In the genomic region with DNA sequence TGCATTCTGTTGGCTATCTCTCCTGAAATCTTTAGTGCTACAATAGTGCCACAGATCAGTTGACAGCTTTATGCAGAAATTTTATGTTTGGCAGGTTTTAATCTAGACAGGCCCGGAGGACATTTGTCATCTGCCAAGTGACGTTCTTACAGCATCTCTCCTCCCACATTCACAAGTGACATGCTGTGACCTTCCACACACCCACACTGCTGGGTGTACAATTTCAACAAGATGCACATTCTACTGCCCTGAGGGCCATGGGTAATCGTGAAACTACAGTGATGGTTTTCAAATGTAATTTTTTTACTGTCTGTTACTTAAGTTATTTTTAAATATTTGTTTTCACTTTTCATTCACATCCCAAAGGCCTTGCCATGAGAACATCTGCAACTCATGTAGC, we compare ENCODE assay signal across 19 mouse cellular contexts.
A peak's percentile ranks its signal among the peaks of the same experiment; 100 is the strongest.
DNase-seq lines count a peak whose midpoint lies in the region; ATAC-seq and TF ChIP-seq lines count a peak whose summit lies in the region.
"Had no signal": no experiment of that assay in that cellular context is flagged by ENCODE, and none has a peak within 500 bp of the region (broad histone marks: within the 10 kb centered on the region; RNA-seq: fewer than 3 reads in every experiment).

No protein-coding gene starts in this region.

- no peak overlapping the region for H3K4me2 ChIP-seq in kidney, embryonic 15.5 days
- H3K4me2 ChIP-seq in embryonic facial prominence, embryonic 14.5 days (ENCODE audit: low read depth, low read length): no peak overlapping the region
- H3K4me2 ChIP-seq: heart, embryonic 13.5 days; limb, embryonic 15.5 days had no signal

- no peaks in the 10 kb centered on the region for H3K9me3 ChIP-seq in kidney, embryonic 15.5 days (replicated peaks)
- no peaks in the 10 kb centered on the region for H3K9me3 ChIP-seq in embryonic facial prominence, embryonic 14.5 days (ENCODE audit: control insufficient read depth, low read length)
- H3K9me3 ChIP-seq: heart, embryonic 13.5 days; limb, embryonic 15.5 days; megakaryocyte, embryonic 14.5 days had no signal

- 18% methylated on average over 3 of the region's 3 CpGs for WGBS in kidney, embryonic 15.5 days
- WGBS in embryonic facial prominence, embryonic 14.5 days: 26% methylated on average over 3 of the region's 3 CpGs

- no peak overlapping the region for H3K9ac ChIP-seq in kidney, embryonic 15.5 days
- no peak overlapping the region for H3K9ac ChIP-seq in embryonic facial prominence, embryonic 14.5 days (ENCODE audit: low read depth, low read length)
- H3K9ac ChIP-seq: heart, embryonic 13.5 days; limb, embryonic 15.5 days had no signal

- peak; percentile 84 for ATAC-seq in kidney, embryonic 15.5 days (replicated peaks; ENCODE audit: low FRiP score)
- ATAC-seq in embryonic facial prominence, embryonic 14.5 days (ENCODE audit: low read depth): no peak
- ATAC-seq: forebrain, embryonic 14.5 days; hindbrain, postnatal 0 days; midbrain, embryonic 16.5 days had no signal

- intact Hi-C loops in left cerebral cortex, postnatal 14 days (cut with DNase I): no loop called here
- intact Hi-C loops in gastrocnemius, adult 2 months (cut with DNase I): no loop called here

- 0 out of 2 replicates have a peak, but pooled peaks cover 4% of the 10 kb centered on the region for H3K4me1 ChIP-seq in kidney, embryonic 15.5 days
- no peaks in the 10 kb centered on the region for H3K4me1 ChIP-seq in embryonic facial prominence, embryonic 14.5 days (ENCODE audit: control insufficient read depth, insufficient read depth, low read length)
- H3K4me1 ChIP-seq: heart, embryonic 13.5 days; limb, embryonic 15.5 days; megakaryocyte, embryonic 14.5 days had no signal

- no peak overlapping the region for H3K4me3 ChIP-seq in kidney, embryonic 15.5 days (replicated peaks)
- H3K4me3 ChIP-seq in embryonic facial prominence, embryonic 14.5 days (ENCODE audit: low read depth, low read length): no peak overlapping the region
- no peak overlapping the region for H3K4me3 ChIP-seq in gastrocnemius, adult 2 months
- H3K4me3 ChIP-seq: heart, embryonic 13.5 days; left cerebral cortex, adult 2 months; limb, embryonic 15.5 days; megakaryocyte, embryonic 14.5 days had no signal

- TF ChIP-seq CTCF in gastrocnemius, adult 2 months (IDR thresholded peaks at IDR 0.05): no peak

- H3K36me3 ChIP-seq in kidney, embryonic 15.5 days: no peaks in the 10 kb centered on the region
- no peaks in the 10 kb centered on the region for H3K36me3 ChIP-seq in embryonic facial prominence, embryonic 14.5 days (ENCODE audit: control insufficient read depth, insufficient read depth, low read length)
- H3K36me3 ChIP-seq: heart, embryonic 13.5 days; limb, embryonic 15.5 days had no signal

- no peak for DNase-seq in kidney, adult 9 months
- DNase-seq in left cerebral cortex, postnatal 14 days (ENCODE audit: low spot score in 2 of 2): peak; percentile 2
- DNase-seq in left cerebral cortex, adult 8-10 months (ENCODE audit: low spot score in 2 of 2): no peak
- peak; percentile 75 for DNase-seq in embryonic facial prominence, embryonic 14.5 days (ENCODE audit: low spot score)
- DNase-seq in mesoderm, embryonic 11.5 days (ENCODE audit: low read depth, low spot score): peak; percentile 47
- DNase-seq in gastrocnemius, adult 2 months: no peak
- DNase-seq: cerebellum, adult 11-12 months; cerebellum, postnatal 25 days; heart, postnatal 4 days; lung, postnatal 14 days; right cerebral cortex, adult 18-20 months had no signal

- no peaks in the 10 kb centered on the region for H3K27me3 ChIP-seq in kidney, embryonic 15.5 days
- no peaks in the 10 kb centered on the region for H3K27me3 ChIP-seq in embryonic facial prominence, embryonic 14.5 days (replicated peaks; ENCODE audit: control insufficient read depth, insufficient read depth, low read length)
- H3K27me3 ChIP-seq: heart, embryonic 13.5 days; limb, embryonic 15.5 days; megakaryocyte, embryonic 14.5 days had no signal

- no peak overlapping the region for H3K27ac ChIP-seq in kidney, embryonic 15.5 days
- H3K27ac ChIP-seq in embryonic facial prominence, embryonic 14.5 days (replicated peaks; ENCODE audit: low read depth, low read length): no peak overlapping the region
- no peak overlapping the region for H3K27ac ChIP-seq in gastrocnemius, adult 2 months
- H3K27ac ChIP-seq: heart, embryonic 13.5 days; hindbrain, postnatal 0 days; left cerebral cortex, adult 2 months; limb, embryonic 15.5 days had no signal

Comparison
In these comparisons a context has a peak if more than half of its experiments do, and no peak if none do; other contexts are left out.
1. DNase-seq: peak in left cerebral cortex, postnatal 14 days (2 of 2), embryonic facial prominence, embryonic 14.5 days (single experiment) and mesoderm, embryonic 11.5 days (single experiment); none in kidney, adult 9 months (single experiment), left cerebral cortex, adult 8-10 months (0 of 2) and gastrocnemius, adult 2 months (single experiment).